Mouse (Mus musculus) embryo, embryonic 9.5 days (tissue): Measurements from ENCODE around the gene Hsdl2.
"Not testable (repeated sequence)": the region's sequence is repeated elsewhere in the genome, so short reads cannot be mapped to it uniquely, and the experiment has no call there.

Source experiments
- DNase-seq: peaks from one replicate; pipeline ENCODE4 v3.0.0-alpha.2; 2017; ENCODE audit errors: extremely low spot score

The Hsdl2 gene

GRCm38 (mm10) chr4:59564128-59564527 lies 17.2 kb upstream of the Hsdl2 start:
- DNase-seq: no peak

- no peak for DNase-seq
These were observed 15.7 kb upstream of the Hsdl2 start for GRCm38 (mm10) chr4:59565571-59566188.

- DNase-seq: no peak
These were observed 13.6 kb upstream of the Hsdl2 start for GRCm38 (mm10) chr4:59567576-59568260.

- peak; percentile 81 for DNase-seq
These were observed 11.8 kb upstream of the Hsdl2 start for GRCm38 (mm10) chr4:59569538-59569937.

- DNase-seq: not testable (repeated sequence)
These were observed 10.8 kb upstream of the Hsdl2 start for GRCm38 (mm10) chr4:59570519-59570918.

GRCm38 (mm10) chr4:59572521-59573118 lies 8.7 kb upstream of the Hsdl2 start:
- no peak for DNase-seq

- no peak for DNase-seq
These were observed 6.0 kb upstream of the Hsdl2 start for GRCm38 (mm10) chr4:59575184-59575958.

GRCm38 (mm10) chr4:59580495-59581281 lies 675 bp upstream of the Hsdl2 start:
- peak; percentile 71 for DNase-seq

GRCm38 (mm10) chr4:59582186-59582585 lies 823 bp downstream of the Hsdl2 start:
- DNase-seq: no peak

- no peak for DNase-seq
These were observed 3.7 kb downstream of the Hsdl2 start for GRCm38 (mm10) chr4:59585097-59585496.

GRCm38 (mm10) chr4:59587215-59587871 lies 6.0 kb downstream of the Hsdl2 start:
- no peak for DNase-seq

- DNase-seq: no peak
These were observed 6.5 kb downstream of the Hsdl2 start for GRCm38 (mm10) chr4:59587872-59588226.

GRCm38 (mm10) chr4:59594614-59595013 lies 13.3 kb downstream of the Hsdl2 start:
- no peak for DNase-seq

GRCm38 (mm10) chr4:59596556-59596955 lies 15.2 kb downstream of the Hsdl2 start:
- DNase-seq: no peak

- no peak for DNase-seq
These were observed 21.3 kb downstream of the Hsdl2 start for GRCm38 (mm10) chr4:59602704-59603103.

GRCm38 (mm10) chr4:59604892-59605291 lies 23.5 kb downstream of the Hsdl2 start:
- DNase-seq: no peak

- no peak for DNase-seq
These were observed 24.1 kb downstream of the Hsdl2 start for GRCm38 (mm10) chr4:59605501-59605900.

- DNase-seq: no peak
These were observed 29.0 kb downstream of the Hsdl2 start for GRCm38 (mm10) chr4:59610411-59610810.

GRCm38 (mm10) chr4:59614986-59615385 lies 33.6 kb downstream of the Hsdl2 start:
- DNase-seq: no peak

GRCm38 (mm10) chr4:59619611-59620245 lies 38.4 kb downstream of the Hsdl2 start:
- no peak for DNase-seq

- DNase-seq: no peak
These were observed 44.3 kb downstream of the Hsdl2 start for GRCm38 (mm10) chr4:59625676-59625997.
